Mouse (Mus musculus) G1E (cell line): ENCODE results near the gene Sgsm3. TPM values are rescaled to one million over a fixed set of nuclear protein-coding genes. Genes with fewer than 3 reads are reported as not detected.

Experiments used
- ATAC-seq: 2 replicates; pipeline ENCODE4 v1.8.0; 2016; ENCODE audit warnings: mild to moderate bottlenecking; ENCODE audit not compliant: insufficient number of reproducible peaks, poor library complexity, low FRiP score, severe bottlenecking; ENCODE audit errors: extremely low read depth
- DNase-seq: peaks from one replicate; pipeline ENCODE4 v3.0.0; 2012; ENCODE audit warnings: low spot score
- H3K27me3 ChIP-seq: 2 replicates; pipeline ENCODE4 v1.6.1; 2012; ENCODE audit warnings: mild to moderate bottlenecking, low read length, inconsistent platforms; ENCODE audit not compliant: insufficient read depth
- H3K36me3 ChIP-seq: replicated peaks from 2 replicates; pipeline ENCODE3; 2012; ENCODE audit warnings: mild to moderate bottlenecking, inconsistent platforms
- H3K4me1 ChIP-seq: 2 replicates; pipeline ENCODE4 v1.6.1; 2012; ENCODE audit warnings: low read depth, low read length, inconsistent platforms, mixed read lengths; ENCODE audit not compliant: insufficient read depth
- H3K4me3 ChIP-seq: 2 replicates; pipeline ENCODE4 v1.5.1; 2012; ENCODE audit warnings: low read depth, mild to moderate bottlenecking, inconsistent platforms, low read length, moderate library complexity, mixed read lengths
- H3K9me3 ChIP-seq: replicated peaks from 2 replicates; pipeline ENCODE4 v1.6.1; 2012; ENCODE audit warnings: inconsistent platforms
- CTCF ChIP-seq: IDR thresholded peaks from 2 replicates; pipeline ENCODE4 v1.5.1; 2012; ENCODE audit warnings: low read depth, low read length, inconsistent platforms, mixed read lengths
- GATA1 ChIP-seq: IDR thresholded peaks from 2 replicates; pipeline ENCODE4 v1.6.1; 2012; ENCODE audit warnings: borderline replicate concordance, low read length, inconsistent platforms, mixed read lengths
- GATA2 ChIP-seq: IDR thresholded peaks from 2 replicates; pipeline ENCODE4 v1.6.1; 2012; ENCODE audit warnings: low read depth, low read length, inconsistent platforms, borderline replicate concordance
- POLR2AphosphoS5 ChIP-seq: IDR thresholded peaks from 2 replicates; pipeline ENCODE4 v1.6.1; 2012; ENCODE audit warnings: low read depth, low read length, inconsistent platforms; ENCODE audit not compliant: insufficient replicate concordance
- TAL1 ChIP-seq: conservative IDR thresholded peaks from 2 replicates; pipeline ENCODE4 v1.6.1; 2012; ENCODE audit warnings: low read depth, low read length, inconsistent platforms, mixed read lengths
- polyA plus RNA-seq: library from polyadenylated mRNA; stranded (reverse); fragments of >175 nt; gene quantifications from 2 replicates; pipeline ENCODE4 v1.2.3, GENCODE M21; 2012
- total RNA-seq, 2 experiments: library from RNA; stranded (forward) in 1 of 2; stranded (reverse) in 1 of 2; fragments of 200-1000 nt in 1 of 2; fragments of >200 nt in 1 of 2; fragmentation: Nextera tagmentation in 1 of 2; gene quantifications; 2 replicates each; pipeline ENCODE4 v1.2.3; 2014 to 2017

The Sgsm3 gene
- total and polyA plus RNA-seq, 3 experiments: 8.4 to 28.4 (median 17.9) TPM

GRCm38 (mm10) chr15:80989712-80990111 is 12.1 kb downstream of the Sgsm3 start:
- Histone ChIP-seq H3K36me3 (peaks cover 7% of the 10 kb centered on the region), H3K4me1 (peaks cover 7% of the 10 kb centered on the region), H3K4me3 (no peak overlapping the region), H3K27me3 (no peaks in the 10 kb centered on the region), H3K9me3 (no peaks in the 10 kb centered on the region)
- ATAC-seq (no peak), DNase-seq (no peak)
- TF ChIP-seq GATA2: no peak
- TF ChIP-seq GATA1: no peak
- TF ChIP-seq POLR2AphosphoS5: no peak
- no peak for TF ChIP-seq CTCF
- no peak for TF ChIP-seq TAL1

DNA sequence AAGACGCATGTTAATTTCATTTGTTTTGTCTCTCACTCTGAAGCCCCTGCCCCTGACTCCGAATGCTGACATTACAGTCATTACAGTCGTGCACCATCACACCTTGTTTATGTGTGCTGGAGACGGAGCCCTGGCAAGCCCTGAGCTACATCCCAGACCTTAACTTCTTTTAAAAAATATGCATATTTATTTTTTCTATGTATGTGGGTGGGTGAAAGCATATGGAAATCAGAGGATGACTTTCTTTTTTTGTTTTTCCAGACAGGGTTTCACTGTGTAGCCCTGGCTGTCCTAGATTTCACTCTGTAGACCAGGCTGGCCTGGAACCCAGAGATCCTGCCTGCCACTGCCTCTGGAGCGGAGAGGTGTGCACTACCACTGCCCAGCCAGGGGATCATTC is 17.4 kb downstream of the Sgsm3 start:
- ATAC-seq: no peak
- TF ChIP-seq TAL1 (no peak), POLR2AphosphoS5 (no peak), GATA1 (no peak), CTCF (no peak), GATA2 (no peak)
- H3K36me3 ChIP-seq: peaks cover 4% of the 10 kb centered on the region

GRCm38 (mm10) chr15:80996090-80996835 is 18.7 kb downstream of the Sgsm3 start:
- Histone ChIP-seq H3K4me1 (peaks cover 5% of the 10 kb centered on the region), H3K9me3 (no peaks in the 10 kb centered on the region), H3K4me3 (no peak overlapping the region), H3K36me3 (peaks cover 4% of the 10 kb centered on the region), H3K27me3 (no peaks in the 10 kb centered on the region)
- TF ChIP-seq POLR2AphosphoS5 (no peak), CTCF (no peak), GATA2 (no peak), TAL1 (no peak), GATA1 (no peak)
- ATAC-seq: no peak
- no peak for DNase-seq

More for the DNA sequence above, 17.4 kb downstream of the Sgsm3 start:
- Histone ChIP-seq H3K27me3 (no peaks in the 10 kb centered on the region), H3K9me3 (no peaks in the 10 kb centered on the region), H3K4me1 (no peaks in the 10 kb centered on the region), H3K4me3 (no peak overlapping the region)
- DNase-seq: no peak

GRCm38 (mm10) chr15:80997077-80997476 is 19.5 kb downstream of the Sgsm3 start:
- ATAC-seq (no peak), DNase-seq (no peak)
- H3K27me3 ChIP-seq: no peaks in the 10 kb centered on the region
- H3K4me3 ChIP-seq: no peak overlapping the region
- no peak for TF ChIP-seq TAL1
- TF ChIP-seq POLR2AphosphoS5: no peak
- no peak for TF ChIP-seq CTCF
- no peak for TF ChIP-seq GATA2
- no peak for TF ChIP-seq GATA1
- peaks cover 4% of the 10 kb centered on the region for H3K36me3 ChIP-seq
- no peaks in the 10 kb centered on the region for H3K9me3 ChIP-seq
- peaks cover 5% of the 10 kb centered on the region for H3K4me1 ChIP-seq

- no peaks in the 10 kb centered on the region for H3K27me3 ChIP-seq
- peaks cover 26% of the 10 kb centered on the region for H3K36me3 ChIP-seq
- peaks cover 5% of the 10 kb centered on the region for H3K4me1 ChIP-seq
- TF ChIP-seq POLR2AphosphoS5: no peak
- TF ChIP-seq GATA2: no peak
- TF ChIP-seq CTCF: no peak
- no peak for TF ChIP-seq GATA1
- no peak for TF ChIP-seq TAL1
- H3K4me3 ChIP-seq: no peak overlapping the region
- DNase-seq: no peak
- no peak for ATAC-seq
- H3K9me3 ChIP-seq: no peaks in the 10 kb centered on the region
These were observed 23.0 kb downstream of the Sgsm3 start for GRCm38 (mm10) chr15:81000419-81001138.

DNA sequence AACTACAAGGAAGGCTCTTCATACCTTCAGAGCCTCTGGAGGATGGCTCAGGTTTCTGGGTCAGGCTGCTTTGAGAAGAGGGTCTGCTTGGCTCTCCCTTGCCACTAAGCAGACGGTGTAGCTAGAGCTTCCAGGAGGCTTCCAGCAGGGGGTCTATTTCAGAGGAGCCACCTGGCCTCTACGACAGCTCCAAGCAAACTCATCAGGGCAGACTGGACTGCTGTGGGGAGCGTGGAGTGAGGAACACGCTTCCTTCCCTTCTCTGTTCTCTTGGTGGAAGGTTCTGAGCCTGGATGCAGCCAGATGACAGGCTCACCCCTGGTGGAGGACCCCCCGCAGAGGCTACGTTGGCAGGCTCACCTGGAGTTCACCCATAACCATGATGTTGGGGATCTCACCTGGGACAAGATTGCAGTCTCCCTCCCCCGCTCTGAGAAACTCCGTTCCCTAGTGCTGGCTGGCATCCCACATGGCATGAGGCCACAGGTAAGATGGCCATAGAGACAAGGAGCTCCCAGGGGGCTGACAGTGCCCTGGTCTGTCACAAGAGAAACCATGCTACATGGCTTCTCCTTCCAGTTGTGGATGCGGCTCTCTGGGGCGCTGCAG is 28.7 kb downstream of the Sgsm3 start:
- no peak for TF ChIP-seq CTCF
- TF ChIP-seq POLR2AphosphoS5: no peak
- no peak for TF ChIP-seq GATA1
- no peak for TF ChIP-seq TAL1
- TF ChIP-seq GATA2: no peak
- Histone ChIP-seq H3K4me1 (no peaks in the 10 kb centered on the region; the same call in none of the 2 replicates), H3K36me3 (peaks cover 81% of the 10 kb centered on the region), H3K4me3 (no peak overlapping the region), H3K27me3 (no peaks in the 10 kb centered on the region), H3K9me3 (no peaks in the 10 kb centered on the region)
- DNase-seq (no peak), ATAC-seq (no peak)
